Mouse (Mus musculus) gastrocnemius, postnatal 25 days (tissue): ENCODE measurements around the gene Vmn1r113. TPM values are rescaled to one million over a fixed set of nuclear protein-coding genes. Genes with fewer than 3 reads are reported as not detected.
"Not testable (repeated sequence)": the region's sequence is repeated elsewhere in the genome, so short reads cannot be mapped to it uniquely, and the experiment has no call there.

Experiments used
- DNase-seq: peaks from one replicate; pipeline ENCODE4 v3.0.0; 2022
- long read RNA-seq, 2 experiments: library from polyadenylated mRNA; stranded (forward); transcript quantifications; one replicate each; pipeline ENCODE4 v2.0.0; 2021
- total RNA-seq, 2 experiments: library from RNA; stranded (reverse); gene quantifications; 1 replicate in 1 of 2; 2 replicates in 1 of 2; pipeline ENCODE4 v1.2.3; 2021

Gene Vmn1r113
- total RNA-seq: not detected
- long read RNA-seq, experiment 1: 0 reads
- long read RNA-seq, experiment 2: 0 reads

DNA sequence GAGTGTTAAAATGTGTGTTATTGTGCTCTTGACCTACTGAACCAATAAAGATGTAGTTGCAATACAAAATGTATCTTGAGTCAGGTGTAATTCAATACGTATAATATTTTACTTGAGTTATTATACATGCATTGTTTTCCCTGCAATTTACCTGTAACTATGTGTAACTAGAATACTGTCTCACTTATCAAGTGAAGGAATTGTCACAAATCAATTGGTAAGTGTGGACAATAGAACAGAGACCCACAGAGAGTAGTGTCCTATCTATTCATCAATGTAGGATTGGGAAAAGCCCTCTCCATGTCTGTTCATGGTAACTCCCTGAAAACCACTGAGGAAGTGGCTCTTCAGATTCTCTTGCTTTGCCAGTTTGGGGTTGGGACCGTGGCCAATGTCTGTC, at the start of gene Vmn1r113:
Gene Vmn1r113 (plus strand): TSS at position 301 of the 400 bp plus-strand sequence.
- DNase-seq: not testable (repeated sequence)

DNA sequence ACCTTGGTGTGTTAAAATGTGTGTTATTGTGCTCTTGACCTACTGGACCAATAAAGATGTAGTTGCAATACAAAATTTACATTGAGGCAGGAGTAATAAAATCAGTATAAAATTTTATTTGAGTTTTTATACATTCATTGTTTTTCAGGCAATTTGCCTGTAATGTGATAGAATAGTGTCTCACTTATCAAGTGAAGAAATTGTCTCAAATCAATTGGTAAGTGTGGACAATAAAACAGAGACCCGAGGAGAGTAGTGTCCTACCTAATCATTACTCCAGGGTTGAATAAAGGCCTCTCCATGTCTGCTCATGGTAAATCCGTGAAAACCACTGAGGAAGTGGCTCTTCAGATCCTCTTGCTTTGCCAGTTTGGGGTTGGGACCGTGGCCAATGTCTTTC, 16.2 kb upstream of the Vmn1r113 start, which contains the start of gene Vmn1r112:
Gene Vmn1r112 (plus strand): TSS at position 301 of the 400 bp plus-strand sequence.
- not testable (repeated sequence) for DNase-seq

- not testable (repeated sequence) for DNase-seq
Measured at GRCm38 (mm10) chr7:20812086-20812485, 25.0 kb downstream of the Vmn1r113 start, which contains the start of gene Vmn1r114. Gene Vmn1r114, minus strand, starts transcription at chr7:20812186.

Other genes starting within 250 kb of the Vmn1r113 start
- gene Gm5726, start 241.5 kb upstream of the Vmn1r113 start, total RNA-seq: not detected
- gene Gm4141, start 211.0 kb upstream of the Vmn1r113 start, total RNA-seq: not detected
- gene Gm4513, start 188.3 kb upstream of the Vmn1r113 start, total RNA-seq: not detected
- not detected for gene Vmn1r107, start 118.4 kb upstream of the Vmn1r113 start, total RNA-seq
- not detected for gene Vmn1r111, start 84.1 kb upstream of the Vmn1r113 start, total RNA-seq
- gene Gm10668, start 56.7 kb upstream of the Vmn1r113 start, total RNA-seq: not detected
- gene Vmn1r112, start 16.1 kb upstream of the Vmn1r113 start, total RNA-seq: not detected
- gene Vmn1r114, start 24.9 kb downstream of the Vmn1r113 start, total RNA-seq: not detected
- not detected for gene Vmn1r115, start 57.7 kb downstream of the Vmn1r113 start, total RNA-seq
- gene Vmn1r116, start 85.0 kb downstream of the Vmn1r113 start, total RNA-seq: not detected
- not detected for gene Vmn1r117, start 96.8 kb downstream of the Vmn1r113 start, total RNA-seq
- gene Vmn1r118, start 125.1 kb downstream of the Vmn1r113 start, total RNA-seq: not detected
- gene Vmn1r119, start 225.2 kb downstream of the Vmn1r113 start, total RNA-seq: not detected